Mouse (Mus musculus): ENCODE results near the gene Usp47. TPM values are rescaled to one million over a fixed set of nuclear protein-coding genes. Genes with fewer than 3 reads are reported as not detected.

The Usp47 gene
- polyA plus RNA-seq, 1 experiment from 2014 or later: 82.0 TPM

DNA sequence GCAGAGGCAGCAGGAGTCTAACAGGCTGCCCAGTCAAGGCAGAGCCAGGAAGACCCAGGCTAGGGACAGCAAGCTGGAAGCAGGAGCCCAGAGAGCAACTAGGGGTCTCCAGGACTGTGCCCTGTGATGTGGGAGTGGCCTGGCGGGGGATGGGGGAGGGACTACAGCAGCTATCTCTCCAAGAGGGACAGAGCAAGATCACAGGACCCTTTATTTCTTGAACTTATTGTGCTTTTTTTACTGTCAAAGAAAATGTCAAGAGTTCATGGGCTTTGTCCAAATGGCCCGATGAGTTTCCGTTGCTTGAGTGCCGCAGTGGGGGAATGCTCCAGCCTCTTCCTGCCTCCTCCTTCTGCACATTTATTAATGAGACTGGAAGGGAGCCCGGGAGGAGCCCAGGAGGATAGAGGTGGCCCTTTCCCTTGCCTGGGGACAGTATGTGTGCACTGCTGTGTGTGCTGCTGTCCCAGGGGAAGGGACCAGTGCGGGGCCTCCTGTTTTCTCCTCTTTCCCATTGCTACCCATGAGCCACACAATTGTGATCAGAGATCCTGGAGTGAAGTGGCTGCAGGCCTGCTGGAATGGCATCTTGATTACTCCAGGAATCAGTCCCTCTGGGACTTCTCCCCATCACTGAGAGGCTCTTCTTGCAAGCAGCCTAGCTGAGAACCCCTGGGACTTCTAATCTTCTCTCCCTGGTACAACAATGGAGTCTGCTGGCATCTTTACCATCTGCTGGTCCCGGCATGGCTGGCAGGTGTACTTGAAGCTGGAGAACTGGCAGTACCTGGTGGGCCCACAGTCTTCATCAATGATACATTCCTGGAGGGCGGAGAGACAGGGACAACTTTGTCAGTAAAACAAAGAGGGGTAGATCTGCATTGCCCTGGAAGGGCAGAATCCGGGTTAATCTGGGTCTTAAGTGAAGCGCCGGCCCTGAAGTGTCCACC, 97.8 kb downstream of the Usp47 start:
- no peak for DNase-seq (ENCODE audit: low spot score)
- 0 out of 2 replicates have a peak, but pooled peaks have one; percentile 7 for ATAC-seq
- Histone ChIP-seq H3K4me2 (ENCODE audit: low read length) (no peak overlapping the region), H3K27ac (ENCODE audit: low read depth, low read length) (no peak overlapping the region; the same call in 1 of the 2 replicates), H3K4me3 (ENCODE audit: low read depth, low read length) (no peak overlapping the region), H3K36me3 (ENCODE audit: control insufficient read depth, insufficient read depth, low read length) (no peaks in the 10 kb centered on the region), H3K4me1 (ENCODE audit: control insufficient read depth, insufficient read depth, low read length) (no peaks in the 10 kb centered on the region), H3K9ac (ENCODE audit: low read length) (no peak overlapping the region), H3K27me3 (replicated peaks; ENCODE audit: control insufficient read depth, insufficient read depth, low read length) (no peaks in the 10 kb centered on the region), H3K9me3 (replicated peaks; ENCODE audit: control insufficient read depth, low read length) (no peaks in the 10 kb centered on the region)
- WGBS: 71% methylated on average over 11 of the region's 11 CpGs

DNA sequence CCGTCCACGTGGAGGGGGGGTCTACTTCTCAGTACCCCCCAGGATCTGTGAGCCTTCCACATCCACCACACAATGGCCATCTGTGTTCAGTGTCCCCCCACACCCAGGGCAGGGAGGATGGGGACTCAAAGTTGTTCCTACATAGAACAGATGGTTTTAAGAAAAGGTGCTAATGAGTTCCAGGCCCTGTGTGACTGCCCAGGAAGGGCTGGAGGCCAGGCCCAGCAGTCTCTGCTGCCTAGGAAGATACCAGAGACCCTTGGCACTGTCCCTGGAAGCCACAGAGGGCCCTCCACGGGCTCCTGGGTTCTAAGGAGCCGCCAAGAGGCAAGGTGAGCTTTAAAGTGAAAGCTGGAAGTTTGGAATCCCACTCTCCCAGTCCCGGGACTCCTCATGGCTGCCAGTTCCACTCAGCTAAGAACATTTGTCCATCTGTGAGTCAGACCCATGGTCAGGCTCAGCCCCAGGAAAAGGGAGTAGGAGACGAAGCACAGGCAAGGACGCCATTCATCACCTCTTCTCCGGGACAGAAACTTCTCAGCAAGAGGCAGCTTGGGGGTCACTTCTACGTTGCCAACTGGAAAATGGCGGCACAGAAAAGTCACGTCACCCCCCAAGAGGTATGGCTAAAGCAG, 98.7 kb downstream of the Usp47 start:
- DNase-seq (ENCODE audit: low spot score) (no peak), ATAC-seq (0 out of 2 replicates have a peak, but pooled peaks have one; percentile 18)
- H3K4me1 ChIP-seq (ENCODE audit: control insufficient read depth, insufficient read depth, low read length): no peaks in the 10 kb centered on the region

DNA sequence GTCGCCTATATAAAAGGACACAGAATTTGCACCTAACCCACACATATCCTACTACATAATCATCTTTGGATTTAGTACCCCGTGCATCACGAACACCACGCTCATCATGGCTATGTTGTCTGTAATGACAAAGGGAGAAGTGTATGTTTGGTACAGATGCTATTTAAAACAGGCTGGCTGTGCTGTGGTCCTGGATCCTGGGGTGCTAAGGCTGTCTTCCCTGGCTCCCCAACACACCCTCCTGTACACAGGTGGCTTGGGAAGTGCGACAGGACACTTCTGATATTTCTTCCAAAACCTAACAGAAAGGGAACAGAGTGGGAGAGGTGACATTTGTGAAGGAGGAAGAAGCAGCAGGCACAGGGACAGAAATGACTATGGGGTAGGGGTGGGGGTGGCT, 100.3 kb downstream of the Usp47 start:
- Histone ChIP-seq H3K27me3 (replicated peaks; ENCODE audit: control insufficient read depth, insufficient read depth, low read length) (no peaks in the 10 kb centered on the region), H3K4me2 (ENCODE audit: low read length) (no peak overlapping the region), H3K4me1 (ENCODE audit: control insufficient read depth, insufficient read depth, low read length) (no peaks in the 10 kb centered on the region), H3K27ac (ENCODE audit: low read depth, low read length) (no peak overlapping the region), H3K9me3 (replicated peaks; ENCODE audit: control insufficient read depth, low read length) (no peaks in the 10 kb centered on the region), H3K9ac (ENCODE audit: low read length) (no peak overlapping the region), H3K4me3 (ENCODE audit: low read depth, low read length) (no peak overlapping the region), H3K36me3 (ENCODE audit: control insufficient read depth, insufficient read depth, low read length) (no peaks in the 10 kb centered on the region)
- WGBS: 94% methylated on average over 5 of the region's 5 CpGs
- ATAC-seq (no peak), DNase-seq (ENCODE audit: low spot score) (no peak)

More for the DNA sequence above, 98.7 kb downstream of the Usp47 start:
- 84% methylated on average over 11 of the region's 11 CpGs for WGBS
- H3K4me2 ChIP-seq (ENCODE audit: low read length): no peak overlapping the region
- no peak overlapping the region for H3K9ac ChIP-seq (ENCODE audit: low read length)
- no peak overlapping the region for H3K4me3 ChIP-seq (ENCODE audit: low read depth, low read length)
- H3K27me3 ChIP-seq (replicated peaks; ENCODE audit: control insufficient read depth, insufficient read depth, low read length): no peaks in the 10 kb centered on the region
- no peak overlapping the region; the same call in 1 of the 2 replicates for H3K27ac ChIP-seq (ENCODE audit: low read depth, low read length)
- no peaks in the 10 kb centered on the region for H3K9me3 ChIP-seq (replicated peaks; ENCODE audit: control insufficient read depth, low read length)
- no peaks in the 10 kb centered on the region for H3K36me3 ChIP-seq (ENCODE audit: control insufficient read depth, insufficient read depth, low read length)

DNA sequence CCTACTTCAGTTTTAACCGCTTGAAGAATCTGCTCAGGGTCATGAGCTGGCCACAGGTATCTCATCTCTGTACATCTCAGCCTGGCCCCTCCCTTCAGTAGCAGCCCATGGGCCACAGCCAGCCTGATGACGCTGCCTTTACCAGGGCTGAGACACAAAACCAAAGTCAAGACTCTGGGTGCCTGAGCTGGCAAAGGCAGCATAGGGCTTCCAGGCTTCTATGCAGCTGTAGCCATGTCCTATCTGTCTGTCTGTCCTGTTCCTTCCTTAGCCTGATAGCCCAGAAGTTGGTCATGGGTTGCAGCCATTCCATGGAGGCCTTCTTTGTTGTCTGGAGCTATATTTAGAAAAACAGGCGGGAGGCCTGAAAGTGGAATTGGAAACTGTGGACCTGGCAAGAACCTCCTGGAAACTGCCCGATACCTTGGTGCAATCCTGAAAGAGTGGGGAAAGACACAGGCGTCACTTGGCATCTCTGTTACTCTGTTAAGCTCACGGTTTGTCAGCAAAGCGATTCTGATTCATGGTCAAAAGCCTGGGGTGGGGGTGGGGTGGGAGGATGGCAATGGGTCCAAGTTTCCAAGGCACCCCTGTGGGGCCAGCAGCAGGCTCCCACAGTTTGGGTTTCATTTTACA, 102.4 kb downstream of the Usp47 start:
- Histone ChIP-seq H3K4me2 (ENCODE audit: low read length) (no peak overlapping the region), H3K9ac (ENCODE audit: low read length) (no peak overlapping the region), H3K4me3 (ENCODE audit: low read depth, low read length) (no peak overlapping the region), H3K27ac (ENCODE audit: low read depth, low read length) (no peak overlapping the region), H3K27me3 (replicated peaks; ENCODE audit: control insufficient read depth, insufficient read depth, low read length) (no peaks in the 10 kb centered on the region), H3K36me3 (ENCODE audit: control insufficient read depth, insufficient read depth, low read length) (no peaks in the 10 kb centered on the region), H3K4me1 (ENCODE audit: control insufficient read depth, insufficient read depth, low read length) (no peaks in the 10 kb centered on the region), H3K9me3 (replicated peaks; ENCODE audit: control insufficient read depth, low read length) (no peaks in the 10 kb centered on the region)
- 83% methylated on average over 7 of the region's 7 CpGs for WGBS
- no peak for ATAC-seq
- DNase-seq (ENCODE audit: low spot score): no peak

DNA sequence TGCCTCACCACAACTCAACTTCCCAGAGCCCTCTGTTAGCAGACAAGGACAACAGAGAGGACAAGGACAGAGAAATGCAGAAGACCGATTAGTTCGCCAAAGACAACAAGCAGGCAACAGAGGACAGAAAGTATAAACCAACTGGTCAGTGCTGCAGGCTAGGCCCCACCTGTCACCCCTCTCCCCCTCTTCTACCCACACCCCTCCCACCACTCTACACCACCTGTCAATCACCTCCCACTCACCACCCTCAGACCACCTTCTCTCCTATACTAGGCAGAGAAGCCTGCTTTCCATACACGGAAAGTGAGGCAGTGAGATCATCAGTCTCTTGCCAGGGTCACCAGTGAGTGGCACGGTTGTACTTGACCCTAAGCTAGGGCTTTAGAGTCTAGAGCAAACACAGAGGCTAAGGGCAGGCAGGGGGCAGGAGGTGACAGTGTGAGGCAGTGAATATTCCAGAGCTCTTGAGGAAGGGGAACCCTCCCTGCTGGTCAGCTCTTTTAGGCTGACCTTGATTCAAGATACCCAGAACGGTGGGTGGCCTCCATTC, 103.9 kb downstream of the Usp47 start:
- WGBS: 78% methylated on average over 5 of the region's 5 CpGs
- H3K36me3 ChIP-seq (ENCODE audit: control insufficient read depth, insufficient read depth, low read length): no peaks in the 10 kb centered on the region
- peaks cover 2% of the 10 kb centered on the region; the same call in 1 of the 2 replicates for H3K4me1 ChIP-seq (ENCODE audit: control insufficient read depth, insufficient read depth, low read length)
- H3K4me3 ChIP-seq (ENCODE audit: low read depth, low read length): no peak overlapping the region
- H3K27ac ChIP-seq (ENCODE audit: low read depth, low read length): no peak overlapping the region
- H3K9me3 ChIP-seq (replicated peaks; ENCODE audit: control insufficient read depth, low read length): no peaks in the 10 kb centered on the region
- no peak overlapping the region for H3K9ac ChIP-seq (ENCODE audit: low read length)
- no peak for DNase-seq (ENCODE audit: low spot score)
- no peaks in the 10 kb centered on the region for H3K27me3 ChIP-seq (replicated peaks; ENCODE audit: control insufficient read depth, insufficient read depth, low read length)
- H3K4me2 ChIP-seq (ENCODE audit: low read length): no peak overlapping the region
- no peak for ATAC-seq

DNA sequence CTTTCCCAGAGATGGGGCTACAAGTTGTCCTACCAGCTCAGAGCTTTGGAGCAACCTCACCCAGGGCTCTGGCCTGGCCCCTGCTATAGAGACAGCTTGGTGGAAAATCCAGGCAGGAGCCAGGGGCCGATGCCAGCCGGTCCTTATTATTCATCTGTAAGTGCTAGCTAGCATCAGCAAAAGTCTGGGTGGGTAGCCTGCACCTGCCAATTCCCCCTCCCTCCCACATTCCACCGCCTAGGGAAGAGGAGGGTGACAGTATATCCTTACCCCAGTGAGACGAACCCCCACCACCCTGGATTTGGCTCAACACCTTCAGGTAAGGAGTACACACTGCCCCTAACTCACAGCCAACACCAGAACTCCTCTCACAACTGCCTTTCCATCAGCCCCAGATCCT, 104.7 kb downstream of the Usp47 start:
- H3K36me3 ChIP-seq (ENCODE audit: control insufficient read depth, insufficient read depth, low read length): no peaks in the 10 kb centered on the region
- 78% methylated on average over 4 of the region's 4 CpGs for WGBS
- DNase-seq (ENCODE audit: low spot score): no peak
- H3K27me3 ChIP-seq (replicated peaks; ENCODE audit: control insufficient read depth, insufficient read depth, low read length): no peaks in the 10 kb centered on the region
- H3K4me1 ChIP-seq (ENCODE audit: control insufficient read depth, insufficient read depth, low read length): peaks cover 3% of the 10 kb centered on the region; the same call in 1 of the 2 replicates
- H3K9ac ChIP-seq (ENCODE audit: low read length): no peak overlapping the region
- no peaks in the 10 kb centered on the region for H3K9me3 ChIP-seq (replicated peaks; ENCODE audit: control insufficient read depth, low read length)
- ATAC-seq: no peak
- no peak overlapping the region for H3K4me2 ChIP-seq (ENCODE audit: low read length)
- no peak overlapping the region for H3K4me3 ChIP-seq (ENCODE audit: low read depth, low read length)
- no peak overlapping the region for H3K27ac ChIP-seq (ENCODE audit: low read depth, low read length)

DNA sequence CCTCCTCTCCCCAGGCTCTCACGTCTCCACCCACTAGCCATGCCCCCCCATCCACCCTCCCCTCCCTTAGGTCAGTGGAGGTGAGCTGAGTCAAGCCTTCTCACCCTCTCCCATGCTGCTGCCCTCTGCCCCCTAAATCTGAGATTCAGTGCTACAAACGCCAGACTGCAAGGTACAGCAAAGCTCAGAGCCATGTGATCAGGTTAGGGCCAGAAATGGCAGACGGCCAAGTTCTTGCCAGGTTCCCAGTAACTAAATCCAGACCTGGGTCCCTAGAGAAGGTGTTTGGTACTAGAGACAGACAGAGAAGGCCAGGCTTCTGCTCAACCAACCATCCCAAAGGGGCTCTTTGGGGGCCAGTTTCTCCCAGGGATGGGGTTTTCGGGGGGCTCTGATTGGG, 105.5 kb downstream of the Usp47 start:
- no peaks in the 10 kb centered on the region for H3K27me3 ChIP-seq (replicated peaks; ENCODE audit: control insufficient read depth, insufficient read depth, low read length)
- no peak overlapping the region for H3K27ac ChIP-seq (ENCODE audit: low read depth, low read length)
- H3K4me2 ChIP-seq (ENCODE audit: low read length): no peak overlapping the region
- no peak for DNase-seq (ENCODE audit: low spot score)
- ATAC-seq: no peak
- no peak overlapping the region for H3K9ac ChIP-seq (ENCODE audit: low read length)
- 77% methylated on average over 4 of the region's 4 CpGs for WGBS
- no peaks in the 10 kb centered on the region for H3K9me3 ChIP-seq (replicated peaks; ENCODE audit: control insufficient read depth, low read length)
- peaks cover 3% of the 10 kb centered on the region; the same call in 1 of the 2 replicates for H3K4me1 ChIP-seq (ENCODE audit: control insufficient read depth, insufficient read depth, low read length)
- no peaks in the 10 kb centered on the region for H3K36me3 ChIP-seq (ENCODE audit: control insufficient read depth, insufficient read depth, low read length)
- no peak overlapping the region for H3K4me3 ChIP-seq (ENCODE audit: low read depth, low read length)

DNA sequence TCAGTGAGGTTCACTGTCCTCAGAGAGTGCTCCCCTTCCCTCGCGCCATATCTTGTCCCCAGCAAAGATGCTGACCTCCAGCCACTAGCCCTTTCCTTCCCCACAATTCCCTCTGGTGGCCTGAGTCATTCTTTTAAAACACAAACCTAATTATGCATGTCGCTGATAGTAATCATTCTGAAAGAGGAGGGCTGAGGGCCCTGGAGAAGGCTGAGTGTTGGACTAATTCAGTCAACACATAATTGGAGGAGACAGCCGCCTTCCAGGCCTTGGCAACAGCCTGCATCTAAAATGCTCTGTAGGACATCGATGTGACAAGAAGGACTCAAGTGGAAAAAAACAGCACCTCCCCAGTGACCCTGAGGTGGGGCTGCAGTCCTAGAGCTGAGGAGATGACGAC, 106.5 kb downstream of the Usp47 start:
- Histone ChIP-seq H3K4me2 (ENCODE audit: low read length) (no peak overlapping the region), H3K9me3 (replicated peaks; ENCODE audit: control insufficient read depth, low read length) (no peaks in the 10 kb centered on the region), H3K4me1 (ENCODE audit: control insufficient read depth, insufficient read depth, low read length) (peaks cover 3% of the 10 kb centered on the region; the same call in 1 of the 2 replicates), H3K27me3 (replicated peaks; ENCODE audit: control insufficient read depth, insufficient read depth, low read length) (no peaks in the 10 kb centered on the region), H3K36me3 (ENCODE audit: control insufficient read depth, insufficient read depth, low read length) (no peaks in the 10 kb centered on the region), H3K9ac (ENCODE audit: low read length) (no peak overlapping the region), H3K27ac (ENCODE audit: low read depth, low read length) (no peak overlapping the region), H3K4me3 (ENCODE audit: low read depth, low read length) (no peak overlapping the region)
- ATAC-seq: no peak
- no peak for DNase-seq (ENCODE audit: low spot score)
- WGBS: 80% methylated on average over 6 of the region's 6 CpGs
